Mouse (Mus musculus) left cerebral cortex, postnatal 14 days (tissue): ENCODE data around the gene Rreb1. TPM values are rescaled to one million over a fixed set of nuclear protein-coding genes. Genes with fewer than 3 reads are reported as not detected.

ENCODE experiments used
- DNase-seq, 2 experiments: peaks; one replicate each; pipeline ENCODE4 v3.0.0; 2021 to 2022; ENCODE audit warnings: low spot score in 2 of 2, mixed read lengths in 1 of 2
- intact Hi-C: fragments of 180-260 bp; cut with DNase I; formaldehyde crosslinking; loops from one replicate; pipeline ENCODE4 v1.15.1; 2025
- total RNA-seq, 2 experiments: library from RNA; stranded (reverse); gene quantifications; 2 replicates each; pipeline ENCODE4 v1.2.3; 2021

The Rreb1 gene
- total RNA-seq, 2 experiments from 2014 or later, result 24.0 to 26.3 TPM

- DNase-seq, result no peak
- intact Hi-C loops, result no loop called here
These were observed 67.4 kb downstream of the Rreb1 start for GRCm38 (mm10) chr13:37845641-37846040.

GRCm38 (mm10) chr13:37846507-37846906, 68.3 kb downstream of the Rreb1 start:
- intact Hi-C loops, result no loop called here
- DNase-seq, result no peak

GRCm38 (mm10) chr13:37846962-37847570, 68.9 kb downstream of the Rreb1 start:
- DNase-seq, result no peak
- intact Hi-C loops, result no loop called here

- intact Hi-C loops, result no loop called here
- DNase-seq, result no peak
These were observed 69.6 kb downstream of the Rreb1 start for GRCm38 (mm10) chr13:37847601-37848358.

GRCm38 (mm10) chr13:37848438-37848837, 70.2 kb downstream of the Rreb1 start:
- intact Hi-C loops, result no loop called here
- DNase-seq, result no peak

GRCm38 (mm10) chr13:37851617-37852016, 73.4 kb downstream of the Rreb1 start:
- intact Hi-C loops, result no loop called here
- DNase-seq, result no peak

- intact Hi-C loops, result no loop called here
- DNase-seq, result no peak
These were observed 74.7 kb downstream of the Rreb1 start for GRCm38 (mm10) chr13:37852850-37853249.

- no peak for DNase-seq
- intact Hi-C loops, result no loop called here
These were observed 75.2 kb downstream of the Rreb1 start for GRCm38 (mm10) chr13:37853441-37853840.

- intact Hi-C loops, result no loop called here
- peak in 1 of 2 experiments; percentile 36 for DNase-seq
These were observed 75.8 kb downstream of the Rreb1 start for GRCm38 (mm10) chr13:37854031-37854431.

GRCm38 (mm10) chr13:37854455-37855220, 76.4 kb downstream of the Rreb1 start:
- no peak for DNase-seq
- intact Hi-C loops, result no loop called here

- no peak for DNase-seq
- intact Hi-C loops, result no loop called here
These were observed 77.1 kb downstream of the Rreb1 start for GRCm38 (mm10) chr13:37855221-37855757.

- no peak for DNase-seq
- intact Hi-C loops, result no loop called here
These were observed 77.6 kb downstream of the Rreb1 start for GRCm38 (mm10) chr13:37855765-37856164.

- DNase-seq, result no peak
- intact Hi-C loops, result no loop called here
These were observed 78.3 kb downstream of the Rreb1 start for GRCm38 (mm10) chr13:37856537-37856936.

- DNase-seq, result peak; percentile 83 to 90
- intact Hi-C loops, result no loop called here
These were observed 79.3 kb downstream of the Rreb1 start for GRCm38 (mm10) chr13:37857284-37858065.

GRCm38 (mm10) chr13:37858066-37858501, 79.9 kb downstream of the Rreb1 start:
- no peak for DNase-seq
- intact Hi-C loops, result no loop called here

GRCm38 (mm10) chr13:37858508-37858907, 80.3 kb downstream of the Rreb1 start:
- intact Hi-C loops, result no loop called here
- no peak for DNase-seq

- intact Hi-C loops, result no loop called here
- no peak for DNase-seq
These were observed 81.6 kb downstream of the Rreb1 start for GRCm38 (mm10) chr13:37859782-37860181.

GRCm38 (mm10) chr13:37860204-37860603, 82.0 kb downstream of the Rreb1 start:
- intact Hi-C loops, result no loop called here
- DNase-seq, result no peak

GRCm38 (mm10) chr13:37860789-37861188, 82.6 kb downstream of the Rreb1 start:
- DNase-seq, result no peak
- intact Hi-C loops, result no loop called here
